Comparison of ENCODE assay signal across 8 mouse cellular contexts in genomic region chr1:180312792-180313311, GRCm38 (mm10). TPM values are rescaled to one million over a fixed set of nuclear protein-coding genes. Genes with fewer than 3 reads are reported as not detected.
A peak's percentile ranks its signal among the peaks of the same experiment; 100 is the strongest.
DNase-seq lines count a peak whose midpoint lies in the region; ATAC-seq and TF ChIP-seq lines count a peak whose summit lies in the region.

No protein-coding gene starts in this region.

- DNase-seq in intestine, embryonic 14.5 days (ENCODE audit: low spot score), result peak; percentile 67
- DNase-seq in Muller cell, postnatal 12 days (ENCODE audit: inconsistent ontology term), result peak; percentile 99
- peak; percentile 73 for DNase-seq in embryo, embryonic 11 days
- DNase-seq in heart, adult 2 months, result peak; percentile 75 to 79
- peak; percentile 58 for DNase-seq in kidney, postnatal 0 days (ENCODE audit: low spot score)
- DNase-seq in retina, embryonic 14.5 days (ENCODE audit: low spot score), result peak; percentile 89
- no peak for DNase-seq in frontal cortex, postnatal 36 days (ENCODE audit: low spot score in 2 of 2)

- TF ChIP-seq CTCF in heart, adult 2 months (IDR thresholded peaks at IDR 0.05), result no peak
- no peak for TF ChIP-seq CTCF in kidney, postnatal 0 days (IDR thresholded peaks at IDR 0.05; ENCODE audit: low read depth)

- intact Hi-C loops in heart, adult 2 months (cut with DNase I), result loop anchor here (2.0 kb wide), 1 partner anchor 16 kb away; no protein-coding TSS in a partner anchor

- no peak overlapping the region for H3K4me3 ChIP-seq in intestine, embryonic 14.5 days (ENCODE audit: low read depth, low read length)
- no peak overlapping the region for H3K4me3 ChIP-seq in intestine, embryonic 15.5 days (replicated peaks)
- no peak overlapping the region for H3K4me3 ChIP-seq in heart, adult 2 months
- no peak overlapping the region for H3K4me3 ChIP-seq in kidney, postnatal 0 days (replicated peaks; ENCODE audit: low read depth, low read length)

- TF ChIP-seq POLR2A in heart, adult 2 months (IDR thresholded peaks at IDR 0.05; ENCODE audit: insufficient read depth, low read depth, low read length), result no peak

- TF ChIP-seq EP300 in heart, adult 2 months (IDR thresholded peaks at IDR 0.05; ENCODE audit: insufficient read depth, low read depth, low read length), result 0 out of 2 replicates have a peak, but pooled peaks have one; percentile 16

- no peak overlapping the region for H3K27ac ChIP-seq in intestine, embryonic 14.5 days (ENCODE audit: low read depth)
- H3K27ac ChIP-seq in intestine, embryonic 15.5 days, result no peak overlapping the region
- H3K27ac ChIP-seq in heart, adult 2 months, result peak overlapping the region; percentile 57
- no peak overlapping the region for H3K27ac ChIP-seq in kidney, postnatal 0 days

- no peak for ATAC-seq in intestine, embryonic 14.5 days (replicated peaks; ENCODE audit: low FRiP score, low TSS enrichment, low read depth)
- no peak; the same call in 1 of the 2 replicates for ATAC-seq in intestine, embryonic 15.5 days
- ATAC-seq in kidney, postnatal 0 days (replicated peaks; ENCODE audit: low FRiP score, low read depth), result no peak

- no peaks in the 10 kb centered on the region for H3K36me3 ChIP-seq in intestine, embryonic 14.5 days (ENCODE audit: control insufficient read depth, insufficient read depth, low read length)
- no peaks in the 10 kb centered on the region for H3K36me3 ChIP-seq in intestine, embryonic 15.5 days
- no peaks in the 10 kb centered on the region for H3K36me3 ChIP-seq in heart, adult 2 months (ENCODE audit: control insufficient read depth, insufficient read depth, low read length)
- H3K36me3 ChIP-seq in kidney, postnatal 0 days (ENCODE audit: insufficient read depth, low read length), result no peaks in the 10 kb centered on the region

- no peak overlapping the region for H3K9ac ChIP-seq in intestine, embryonic 14.5 days (ENCODE audit: low read length)
- no peak overlapping the region for H3K9ac ChIP-seq in intestine, embryonic 15.5 days
- no peak overlapping the region for H3K9ac ChIP-seq in heart, adult 2 months (ENCODE audit: low read depth, low read length)
- H3K9ac ChIP-seq in kidney, postnatal 0 days (ENCODE audit: low read depth, low read length), result no peak overlapping the region

- H3K9me3 ChIP-seq in intestine, embryonic 14.5 days (ENCODE audit: control insufficient read depth, low read length), result no peaks in the 10 kb centered on the region
- H3K9me3 ChIP-seq in intestine, embryonic 15.5 days, result no peaks in the 10 kb centered on the region
- H3K9me3 ChIP-seq in kidney, postnatal 0 days (replicated peaks; ENCODE audit: low read length), result no peaks in the 10 kb centered on the region

- H3K79me2 ChIP-seq in heart, adult 2 months (replicated peaks; ENCODE audit: control insufficient read depth, insufficient read depth, low read length), result no peaks in the 10 kb centered on the region

- 51% methylated on average over 6 of the region's 6 CpGs for WGBS in intestine, embryonic 14.5 days
- 48% methylated on average over 6 of the region's 6 CpGs for WGBS in intestine, embryonic 15.5 days
- 22% methylated on average over 6 of the region's 6 CpGs for WGBS in heart, adult 2 months
- WGBS in kidney, postnatal 0 days, result 46% methylated on average over 6 of the region's 6 CpGs

- H3K4me1 ChIP-seq in intestine, embryonic 14.5 days (replicated peaks; ENCODE audit: control insufficient read depth, insufficient read depth, low read length), result peaks cover 28% of the 10 kb centered on the region
- H3K4me1 ChIP-seq in intestine, embryonic 15.5 days (replicated peaks), result peaks cover 20% of the 10 kb centered on the region
- H3K4me1 ChIP-seq in heart, adult 2 months (ENCODE audit: control insufficient read depth, insufficient read depth, low read length), result peaks cover 14% of the 10 kb centered on the region
- peaks cover 8% of the 10 kb centered on the region; the same call in 1 of the 2 replicates for H3K4me1 ChIP-seq in kidney, postnatal 0 days (replicated peaks; ENCODE audit: insufficient read depth, low read length)

- 0 out of 2 replicates have a peak overlapping the region, but pooled peaks have one; percentile 42 for H3K4me2 ChIP-seq in intestine, embryonic 14.5 days (ENCODE audit: low read length)
- no peak overlapping the region for H3K4me2 ChIP-seq in intestine, embryonic 15.5 days (replicated peaks)
- no peak overlapping the region for H3K4me2 ChIP-seq in kidney, postnatal 0 days (ENCODE audit: low read length)

- no peaks in the 10 kb centered on the region for H3K27me3 ChIP-seq in intestine, embryonic 14.5 days (replicated peaks; ENCODE audit: control insufficient read depth, insufficient read depth, low read length)
- H3K27me3 ChIP-seq in intestine, embryonic 15.5 days (replicated peaks), result no peaks in the 10 kb centered on the region
- no peaks in the 10 kb centered on the region for H3K27me3 ChIP-seq in heart, adult 2 months (ENCODE audit: control insufficient read depth, insufficient read depth, low read length)
- no peaks in the 10 kb centered on the region for H3K27me3 ChIP-seq in kidney, postnatal 0 days (ENCODE audit: insufficient read depth, low read length)

RNA-seq across cellular contexts. Expression of gene Itpkb, which starts 17.4 kb away (rescaled TPM):
- polyA plus RNA-seq in intestine, embryonic 14.5 days (2014; fragmentation: Nextera tagmentation; extraction: Ambion mirVana), result 6.7 and 8.3 TPM in 2 replicates
- 6.9 and 8.2 TPM in 2 replicates for polyA plus RNA-seq in intestine, embryonic 15.5 days (2015; fragmentation: Nextera tagmentation; extraction: Ambion mirVana)
- 10 to 100 TPM; 50.0 to 50.7 TPM for total RNA-seq in heart, adult 2 months (2021)
- 21.5 and 29.9 TPM in 2 replicates for polyA plus RNA-seq in heart, adult 2 months (2012; rRNA removed)
- 6.8 and 7.1 TPM in 2 replicates for polyA plus RNA-seq in kidney, postnatal 0 days (2015; fragmentation: Nextera tagmentation; extraction: Ambion mirVana)

RNA-seq across cellular contexts. Expression of gene Psen2, which starts 49.6 kb away (rescaled TPM):
- polyA plus RNA-seq in intestine, embryonic 14.5 days (2014; fragmentation: Nextera tagmentation; extraction: Ambion mirVana), result 13.9 and 15.6 TPM in 2 replicates
- polyA plus RNA-seq in intestine, embryonic 15.5 days (2015; fragmentation: Nextera tagmentation; extraction: Ambion mirVana), result 16.0 and 21.6 TPM in 2 replicates
- total RNA-seq in heart, adult 2 months (2021), result 10 to 100 TPM; 11.6 to 13.1 TPM
- polyA plus RNA-seq in heart, adult 2 months (2012; rRNA removed), result 30.5 and 35.8 TPM in 2 replicates
- 19.8 and 20.8 TPM in 2 replicates for polyA plus RNA-seq in kidney, postnatal 0 days (2015; fragmentation: Nextera tagmentation; extraction: Ambion mirVana)

Comparison
In these comparisons a context has a peak if more than half of its experiments do, and no peak if none do; other contexts are left out.
1. DNase-seq: peak in intestine, embryonic 14.5 days (single experiment), Muller cell, postnatal 12 days (single experiment), embryo, embryonic 11 days (single experiment), heart, adult 2 months (2 of 2), kidney, postnatal 0 days (single experiment) and retina, embryonic 14.5 days (single experiment); none in frontal cortex, postnatal 36 days (0 of 2).